Mouse (Mus musculus) E14TG2a.4 (cell line): ENCODE measurements around the gene Dnajc12.

Source experiments
- H3K27me3 ChIP-seq: 2 replicates; pipeline ENCODE4 v1.6.1; 2014; ENCODE audit warnings: low read length, control low read depth; ENCODE audit not compliant: insufficient read depth
- H3K36me3 ChIP-seq: 2 replicates; pipeline ENCODE4 v1.6.1; 2014; ENCODE audit warnings: low read length, control low read depth; ENCODE audit not compliant: insufficient read depth
- H3K4me1 ChIP-seq: replicated peaks from 2 replicates; pipeline ENCODE4 v1.6.1; 2014; ENCODE audit warnings: low read depth, low read length, control low read depth
- H3K4me3 ChIP-seq: replicated peaks from 2 replicates; pipeline ENCODE4 v1.5.1; 2014; ENCODE audit warnings: mild to moderate bottlenecking, low read length
- H3K9me3 ChIP-seq: 2 replicates; pipeline ENCODE4 v1.6.1; 2014; ENCODE audit warnings: low read length, control low read depth
- CTCF ChIP-seq: conservative IDR thresholded peaks from 2 replicates; pipeline ENCODE4 v1.5.1; 2014; ENCODE audit warnings: low read length
- NANOG ChIP-seq: IDR thresholded peaks from 2 replicates; pipeline ENCODE4 v1.6.1; 2014; ENCODE audit warnings: borderline replicate concordance, low read length, mixed read lengths
- POU5F1 ChIP-seq: IDR thresholded peaks from 2 replicates; pipeline ENCODE4 v1.6.1; 2014; ENCODE audit warnings: low read length, borderline replicate concordance

The Dnajc12 gene

GRCm38 (mm10) chr10:63422736-63422992 is 40.4 kb downstream of the Dnajc12 start:
- Histone ChIP-seq H3K9me3 (no peaks in the 10 kb centered on the region), H3K36me3 (no peaks in the 10 kb centered on the region), H3K4me3 (no peak overlapping the region), H3K27me3 (no peaks in the 10 kb centered on the region), H3K4me1 (peaks cover 37% of the 10 kb centered on the region)
- TF ChIP-seq POU5F1 (no peak), CTCF (no peak), NANOG (no peak)

GRCm38 (mm10) chr10:63423591-63424474 is 41.6 kb downstream of the Dnajc12 start:
- no peaks in the 10 kb centered on the region for H3K27me3 ChIP-seq
- peaks cover 45% of the 10 kb centered on the region for H3K4me1 ChIP-seq
- no peaks in the 10 kb centered on the region for H3K36me3 ChIP-seq
- no peak overlapping the region for H3K4me3 ChIP-seq
- no peaks in the 10 kb centered on the region for H3K9me3 ChIP-seq
- no peak for TF ChIP-seq POU5F1
- no peak for TF ChIP-seq CTCF
- TF ChIP-seq NANOG, result no peak

GRCm38 (mm10) chr10:63424475-63424814 is 42.2 kb downstream of the Dnajc12 start:
- no peaks in the 10 kb centered on the region for H3K36me3 ChIP-seq
- no peak overlapping the region for H3K4me3 ChIP-seq
- no peaks in the 10 kb centered on the region for H3K27me3 ChIP-seq
- H3K9me3 ChIP-seq, result no peaks in the 10 kb centered on the region
- H3K4me1 ChIP-seq, result peaks cover 45% of the 10 kb centered on the region
- TF ChIP-seq CTCF, result peak; percentile 37
- no peak for TF ChIP-seq POU5F1

- no peak for TF ChIP-seq POU5F1
- no peak for TF ChIP-seq CTCF
- no peak for TF ChIP-seq NANOG
- no peaks in the 10 kb centered on the region for H3K27me3 ChIP-seq
- no peaks in the 10 kb centered on the region for H3K36me3 ChIP-seq
- peaks cover 52% of the 10 kb centered on the region for H3K4me1 ChIP-seq
- H3K4me3 ChIP-seq, result peak overlapping the region; percentile 11; the same call in 1 of the 2 replicates
- H3K9me3 ChIP-seq, result no peaks in the 10 kb centered on the region
Observed at GRCm38 (mm10) chr10:63427146-63427545, 44.9 kb downstream of the Dnajc12 start.

- TF ChIP-seq POU5F1 (no peak), NANOG (no peak)
- Histone ChIP-seq H3K9me3 (no peaks in the 10 kb centered on the region), H3K4me1 (peaks cover 45% of the 10 kb centered on the region), H3K36me3 (no peaks in the 10 kb centered on the region), H3K27me3 (no peaks in the 10 kb centered on the region), H3K4me3 (peak overlapping the region; percentile 83)
Observed at GRCm38 (mm10) chr10:63428243-63429022, 46.2 kb downstream of the Dnajc12 start.

- H3K36me3 ChIP-seq, result no peaks in the 10 kb centered on the region
- no peaks in the 10 kb centered on the region for H3K27me3 ChIP-seq
- peak overlapping the region; percentile 83 for H3K4me3 ChIP-seq
- H3K4me1 ChIP-seq, result peaks cover 42% of the 10 kb centered on the region
- no peaks in the 10 kb centered on the region for H3K9me3 ChIP-seq
- TF ChIP-seq CTCF (no peak), NANOG (no peak), POU5F1 (no peak)
Observed at GRCm38 (mm10) chr10:63429023-63429340, 46.7 kb downstream of the Dnajc12 start.

GRCm38 (mm10) chr10:63429380-63429779 is 47.1 kb downstream of the Dnajc12 start:
- Histone ChIP-seq H3K4me1 (peaks cover 42% of the 10 kb centered on the region), H3K9me3 (no peaks in the 10 kb centered on the region)
- TF ChIP-seq CTCF, result no peak
- no peak for TF ChIP-seq POU5F1
- TF ChIP-seq NANOG, result no peak

GRCm38 (mm10) chr10:63429785-63430305 is 47.6 kb downstream of the Dnajc12 start, which contains the start of gene Ctnna3:
Gene Ctnna3 (plus strand): TSS chr10:63430098.
- Histone ChIP-seq H3K27me3 (no peaks in the 10 kb centered on the region), H3K4me1 (peaks cover 42% of the 10 kb centered on the region), H3K4me3 (peak within 1 kb of the TSS; percentile 83), H3K9me3 (no peaks in the 10 kb centered on the region), H3K36me3 (no peaks in the 10 kb centered on the region)
- TF ChIP-seq CTCF (no peak), NANOG (no peak), POU5F1 (no peak)

More at GRCm38 (mm10) chr10:63429380-63429779, 47.1 kb downstream of the Dnajc12 start:
- H3K4me3 ChIP-seq, result peak overlapping the region; percentile 83
- no peaks in the 10 kb centered on the region for H3K27me3 ChIP-seq
- H3K36me3 ChIP-seq, result no peaks in the 10 kb centered on the region

GRCm38 (mm10) chr10:63431221-63431736 is 49.0 kb downstream of the Dnajc12 start:
- H3K4me1 ChIP-seq, result peaks cover 31% of the 10 kb centered on the region
- peak overlapping the region; percentile 57 for H3K4me3 ChIP-seq
- no peaks in the 10 kb centered on the region for H3K27me3 ChIP-seq
- TF ChIP-seq CTCF (peak; percentile 34; the same call in 1 of the 2 replicates), NANOG (no peak)
- no peaks in the 10 kb centered on the region for H3K9me3 ChIP-seq
- no peaks in the 10 kb centered on the region for H3K36me3 ChIP-seq
